Mouse (Mus musculus): ENCODE results near the gene Mettl7a1.
A peak's percentile ranks its signal among the peaks of the same experiment; 100 is the strongest.
"Not testable (repeated sequence)": the region's sequence is repeated elsewhere in the genome, so short reads cannot be mapped to it uniquely, and the experiment has no call there.

Mettl7a1 gene

GRCm38 (mm10) chr15:100301556-100301955 lies 2.4 kb upstream of the Mettl7a1 start:
- DNase-seq (ENCODE audit: low read depth): peak; percentile 60

GRCm38 (mm10) chr15:100303428-100304018 lies 417 bp upstream of the Mettl7a1 start:
- DNase-seq (ENCODE audit: low read depth): no peak

- no peak for DNase-seq (ENCODE audit: low read depth)
Observed at GRCm38 (mm10) chr15:100306201-100306600, 2.3 kb downstream of the Mettl7a1 start.

GRCm38 (mm10) chr15:100307438-100308096 lies 3.6 kb downstream of the Mettl7a1 start:
- DNase-seq (ENCODE audit: low read depth): peak; percentile 76

- DNase-seq (ENCODE audit: low read depth): peak; percentile 55
Observed at GRCm38 (mm10) chr15:100312346-100312745, 8.4 kb downstream of the Mettl7a1 start.

GRCm38 (mm10) chr15:100314448-100315145 lies 10.7 kb downstream of the Mettl7a1 start:
- DNase-seq (ENCODE audit: low read depth): no peak

GRCm38 (mm10) chr15:100318014-100318671 lies 14.2 kb downstream of the Mettl7a1 start:
- DNase-seq (ENCODE audit: low read depth): not testable (repeated sequence)

GRCm38 (mm10) chr15:100319884-100320283 lies 15.9 kb downstream of the Mettl7a1 start:
- DNase-seq (ENCODE audit: low read depth): no peak

- DNase-seq (ENCODE audit: low read depth): no peak
Observed at GRCm38 (mm10) chr15:100320295-100320905, 16.5 kb downstream of the Mettl7a1 start.

GRCm38 (mm10) chr15:100321134-100321533 lies 17.2 kb downstream of the Mettl7a1 start:
- DNase-seq (ENCODE audit: low read depth): peak; percentile 27

GRCm38 (mm10) chr15:100324021-100324591 lies 20.2 kb downstream of the Mettl7a1 start:
- no peak for DNase-seq (ENCODE audit: low read depth)

GRCm38 (mm10) chr15:100325235-100325634 lies 21.3 kb downstream of the Mettl7a1 start:
- no peak for DNase-seq (ENCODE audit: low read depth)

- DNase-seq (ENCODE audit: low read depth): peak; percentile 36
Observed at GRCm38 (mm10) chr15:100328089-100328488, 24.1 kb downstream of the Mettl7a1 start.

- not testable (repeated sequence) for DNase-seq (ENCODE audit: low read depth)
Observed at GRCm38 (mm10) chr15:100329336-100329735, 25.4 kb downstream of the Mettl7a1 start.

- DNase-seq (ENCODE audit: low read depth): no peak
Observed at GRCm38 (mm10) chr15:100330739-100331138, 26.8 kb downstream of the Mettl7a1 start.

GRCm38 (mm10) chr15:100332077-100332961 lies 28.4 kb downstream of the Mettl7a1 start:
- DNase-seq (ENCODE audit: low read depth): not testable (repeated sequence)

GRCm38 (mm10) chr15:100334629-100335028 lies 30.7 kb downstream of the Mettl7a1 start, which contains the start of gene Mettl7a3:
Gene Mettl7a3 (plus strand): TSS chr15:100334929.
- DNase-seq (ENCODE audit: low read depth): no peak

GRCm38 (mm10) chr15:100337328-100337727 lies 33.4 kb downstream of the Mettl7a1 start:
- DNase-seq (ENCODE audit: low read depth): not testable (repeated sequence)

GRCm38 (mm10) chr15:100337847-100338246 lies 33.9 kb downstream of the Mettl7a1 start:
- peak; percentile 63 for DNase-seq (ENCODE audit: low read depth)

- DNase-seq (ENCODE audit: low read depth): not testable (repeated sequence)
Observed at GRCm38 (mm10) chr15:100341314-100341980, 37.5 kb downstream of the Mettl7a1 start.

Measured in induced T-regulatory cell, adult 2 months (primary cell).